Mouse (Mus musculus) telencephalon, adult 2 months (tissue): ENCODE measurements around the gene Mx1.

Source experiments
- DNase-seq: peaks from one replicate; pipeline ENCODE4 v3.0.0-alpha.2; 2011; ENCODE audit warnings: low read depth, low spot score

The Mx1 gene

GRCm38 (mm10) chr16:97462481-97463181 lies at the start of gene Mx1:
Mx1 (minus strand) TSS chr16:97462907.
- DNase-seq = no peak

- DNase-seq = no peak
Measured at GRCm38 (mm10) chr16:97512347-97512751, 49.6 kb upstream of the Mx1 start.

- no peak for DNase-seq
Measured at GRCm38 (mm10) chr16:97511495-97511894, 48.8 kb upstream of the Mx1 start.

DNA sequence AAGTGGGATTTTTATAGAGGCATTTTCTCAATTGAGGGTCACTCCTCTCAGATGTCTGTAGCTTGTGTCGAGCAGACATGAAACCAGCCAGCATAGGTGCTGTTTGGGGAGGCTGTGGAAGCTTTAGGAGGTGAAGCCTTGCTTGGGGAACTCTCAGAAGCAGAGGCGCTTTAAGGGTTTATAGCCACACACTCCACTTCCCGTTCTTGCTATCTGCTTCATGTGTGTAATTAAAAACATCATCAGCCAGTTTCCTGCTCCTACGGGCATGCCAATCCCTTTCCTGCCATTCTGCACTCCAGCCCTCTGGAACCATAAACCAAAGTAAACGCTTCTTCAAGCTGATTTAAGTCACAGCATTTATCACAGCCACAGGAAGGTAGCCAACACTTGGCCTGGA lies 48.1 kb upstream of the Mx1 start:
- no peak for DNase-seq

- no peak for DNase-seq
Measured at GRCm38 (mm10) chr16:97507783-97508182, 45.1 kb upstream of the Mx1 start.

DNA sequence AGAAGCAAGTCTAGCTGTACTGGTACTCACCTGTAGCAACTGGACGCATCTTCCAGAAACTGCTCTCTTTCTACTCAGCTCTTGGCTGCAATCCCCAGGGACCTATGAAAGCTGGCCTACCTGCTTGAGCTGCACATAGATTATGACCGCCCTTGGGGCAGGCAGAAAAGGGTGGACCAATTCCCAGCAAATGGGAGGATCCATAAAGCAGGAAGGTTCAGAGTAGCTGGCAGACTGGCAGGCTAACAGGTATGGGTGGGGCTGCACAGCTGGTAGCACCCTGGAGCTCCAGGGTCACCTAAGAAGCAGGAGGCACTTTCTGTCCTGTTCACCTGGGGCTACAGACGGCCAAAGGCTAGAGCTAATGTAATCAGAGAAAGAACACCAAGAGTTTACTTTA lies 42.1 kb upstream of the Mx1 start:
- no peak for DNase-seq

- no peak for DNase-seq
Measured at GRCm38 (mm10) chr16:97503849-97504248, 41.1 kb upstream of the Mx1 start.

DNA sequence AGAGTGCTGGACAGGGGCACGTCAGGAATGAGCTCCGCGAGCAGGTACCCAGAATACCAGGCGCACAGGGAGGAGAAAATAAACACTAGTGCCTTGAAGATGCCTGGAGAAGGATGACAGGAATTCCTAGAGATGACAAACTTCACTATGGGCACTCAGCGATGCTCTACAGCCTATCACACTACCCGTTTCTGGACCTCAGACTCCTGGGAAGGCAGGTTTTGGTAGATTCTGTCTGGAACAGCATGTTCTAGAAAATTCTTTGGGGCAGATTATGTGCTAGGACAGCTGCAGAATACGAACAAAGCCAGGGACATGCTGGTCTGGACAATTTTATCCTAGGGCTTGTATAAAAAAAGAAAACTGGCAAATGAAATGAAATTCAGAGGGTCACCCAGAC lies 38.2 kb upstream of the Mx1 start:
- DNase-seq = no peak

GRCm38 (mm10) chr16:97499450-97499849 lies 36.7 kb upstream of the Mx1 start:
- no peak for DNase-seq

- DNase-seq = no peak
Measured at GRCm38 (mm10) chr16:97498139-97498538, 35.4 kb upstream of the Mx1 start.

DNA sequence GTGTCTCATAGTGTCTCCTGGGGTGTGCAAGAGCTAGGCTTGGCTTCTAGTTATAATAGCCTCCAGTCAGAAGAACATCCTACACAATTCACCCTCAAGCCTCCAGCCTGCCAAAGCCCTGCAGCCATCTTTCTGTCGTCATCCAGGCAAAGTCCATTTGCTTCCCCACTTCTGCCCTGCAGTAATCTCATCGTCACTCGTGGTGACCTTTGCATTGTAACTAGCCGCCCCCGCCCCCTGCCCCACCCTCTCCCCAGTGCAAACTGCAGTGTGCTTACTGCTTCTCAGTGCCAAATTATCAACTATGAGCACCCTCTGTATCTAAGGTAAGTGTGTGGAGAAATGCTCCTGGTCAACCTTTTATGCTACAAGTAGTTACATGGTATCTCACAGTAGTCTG lies 35.0 kb upstream of the Mx1 start:
- no peak for DNase-seq

- no peak for DNase-seq
Measured at GRCm38 (mm10) chr16:97496026-97496425, 33.3 kb upstream of the Mx1 start.

GRCm38 (mm10) chr16:97492369-97492768 lies 29.7 kb upstream of the Mx1 start:
- no peak for DNase-seq

DNA sequence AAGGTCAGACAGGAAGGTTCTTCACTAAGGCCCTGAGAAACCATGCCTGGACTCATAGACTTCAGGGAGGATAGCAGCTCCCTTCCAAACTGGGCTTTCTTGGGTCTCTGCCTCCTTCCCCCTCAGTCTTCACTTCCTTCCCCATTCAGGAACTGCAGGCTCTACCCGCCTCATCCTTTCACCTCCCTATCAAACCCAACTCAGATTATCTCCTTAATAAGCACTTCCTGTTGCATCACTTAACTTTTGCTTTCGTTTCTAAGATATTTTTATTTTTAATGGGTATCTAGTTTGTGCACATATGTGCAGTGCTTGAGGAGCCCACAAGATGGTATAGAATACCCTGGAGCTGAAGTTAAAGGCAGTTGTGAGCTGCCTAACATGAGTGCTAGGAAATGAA lies 15.9 kb upstream of the Mx1 start:
- no peak for DNase-seq

GRCm38 (mm10) chr16:97476524-97476923 lies 13.8 kb upstream of the Mx1 start:
- DNase-seq = no peak

GRCm38 (mm10) chr16:97475581-97475980 lies 12.9 kb upstream of the Mx1 start:
- DNase-seq = no peak

- no peak for DNase-seq
Measured at GRCm38 (mm10) chr16:97474671-97475070, 12.0 kb upstream of the Mx1 start.

DNA sequence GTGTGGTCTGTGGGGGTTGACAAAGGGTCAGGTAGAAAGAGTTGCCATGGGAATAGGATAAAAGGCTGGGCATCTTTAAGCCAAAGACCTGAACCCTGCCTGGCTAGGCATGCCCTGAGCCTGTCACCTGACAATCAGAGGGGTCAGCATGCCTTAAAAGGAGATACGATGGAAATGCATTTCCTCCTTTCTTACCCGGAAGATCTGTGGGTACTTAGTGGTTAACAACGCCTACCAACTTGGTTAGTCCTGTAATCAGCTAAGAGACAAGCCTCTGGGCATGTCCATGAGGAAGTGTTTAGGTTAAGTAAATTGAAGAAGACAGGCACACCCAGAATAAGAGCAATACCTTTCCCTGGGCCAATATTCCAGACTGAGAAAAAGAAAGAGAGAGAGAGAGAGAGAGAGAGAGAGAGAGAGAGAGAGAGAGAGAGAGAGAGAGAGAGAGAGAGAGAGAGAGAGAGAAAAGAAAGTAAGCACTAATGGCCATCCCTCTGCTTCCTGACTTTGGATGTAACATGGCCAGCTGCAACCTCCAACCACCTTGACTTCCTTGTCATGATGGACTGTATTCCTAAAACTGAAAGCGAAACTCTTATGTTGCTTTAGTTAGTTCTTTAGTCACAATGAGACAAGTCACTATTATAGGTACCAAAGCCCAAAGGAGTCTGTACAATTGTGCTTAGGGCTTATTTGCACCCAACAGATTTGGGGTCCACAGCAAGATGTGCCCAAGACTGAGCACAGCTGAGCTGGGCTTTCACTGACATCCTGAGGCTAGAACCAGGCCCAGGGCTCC lies 5.5 kb upstream of the Mx1 start:
- DNase-seq = no peak

GRCm38 (mm10) chr16:97467472-97467871 lies 4.8 kb upstream of the Mx1 start:
- DNase-seq = no peak

DNA sequence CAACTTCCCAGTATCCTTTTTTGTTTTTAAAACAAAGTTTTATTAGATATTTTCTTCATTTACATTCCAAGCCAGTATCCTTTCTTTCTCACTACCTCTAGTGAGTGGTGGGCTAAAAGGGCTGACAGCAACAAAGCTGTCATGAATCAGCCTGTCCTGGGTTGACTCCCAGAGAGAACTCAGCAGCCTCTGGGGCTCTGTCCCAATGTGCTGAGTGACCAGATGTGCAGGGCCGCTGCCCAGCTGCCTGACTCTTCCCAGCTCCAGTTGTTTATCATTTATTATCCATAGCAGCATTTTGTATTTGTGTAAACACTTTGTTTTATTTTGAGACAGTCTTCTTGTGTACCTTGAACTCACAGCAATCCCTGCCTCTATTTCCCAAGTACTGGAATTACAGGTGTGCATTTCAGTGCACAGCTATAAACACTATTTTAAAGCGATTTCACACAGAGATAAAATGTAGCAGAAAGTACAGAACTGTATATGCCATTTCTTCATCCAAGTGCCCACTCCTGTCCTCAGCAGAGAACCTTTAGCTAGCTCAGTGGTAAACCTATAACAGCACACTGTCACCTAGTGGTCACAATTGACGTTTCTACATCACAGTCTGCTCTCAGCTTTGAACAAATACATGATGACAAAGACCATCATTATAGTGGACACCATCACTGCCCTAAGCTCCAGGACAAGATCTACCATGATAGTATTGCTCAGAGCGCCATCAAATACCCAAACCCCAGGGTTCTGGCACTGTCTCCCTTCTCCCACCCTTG lies 3.7 kb upstream of the Mx1 start:
- peak; percentile 16 for DNase-seq

DNA sequence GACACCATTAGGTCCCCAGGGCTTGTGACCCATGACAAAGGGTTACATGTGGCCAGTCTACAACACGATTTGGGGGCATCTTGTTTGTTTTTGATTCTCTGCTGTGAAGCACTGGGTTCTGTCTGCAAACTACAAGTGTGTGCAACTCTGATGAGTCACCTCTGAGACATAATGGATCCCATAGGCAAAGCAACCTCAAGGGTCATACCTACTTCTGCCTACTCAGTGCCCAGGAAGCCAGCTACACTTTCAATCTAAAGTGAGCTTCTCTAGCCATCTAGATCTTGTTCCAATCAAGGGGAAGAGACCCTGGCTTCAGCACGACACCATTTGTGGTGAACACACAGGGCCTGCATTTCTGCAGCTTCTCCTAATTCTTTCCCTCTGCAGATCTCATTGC lies 1.4 kb downstream of the Mx1 start:
- no peak for DNase-seq

GRCm38 (mm10) chr16:97459831-97460230 lies 2.9 kb downstream of the Mx1 start:
- no peak for DNase-seq
